Mouse (Mus musculus) left cerebral cortex, adult 18-20 months (tissue): ENCODE measurements around the gene Ckap4. TPM values are rescaled to one million over a fixed set of nuclear protein-coding genes. Genes with fewer than 3 reads are reported as not detected.
"Not testable (repeated sequence)": the region's sequence is repeated elsewhere in the genome, so short reads cannot be mapped to it uniquely, and the experiment has no call there.

Source experiments
- DNase-seq, 2 experiments: peaks; one replicate each; pipeline ENCODE4 v3.0.0; 2021 to 2022; ENCODE audit warnings: low spot score in 2 of 2, mixed read lengths in 1 of 2
- total RNA-seq, 2 experiments: library from RNA; stranded (reverse); gene quantifications; 2 replicates each; pipeline ENCODE4 v1.2.3; 2021

Gene Ckap4
- total RNA-seq, 2 experiments from 2014 or later: 21.4 to 22.6 TPM

- no peak for DNase-seq
Measured at GRCm38 (mm10) chr10:84549920-84550293, 16.0 kb upstream of the Ckap4 start.

- no peak for DNase-seq
Measured at GRCm38 (mm10) chr10:84549146-84549919, 15.5 kb upstream of the Ckap4 start.

GRCm38 (mm10) chr10:84544841-84545610, 11.2 kb upstream of the Ckap4 start:
- no peak for DNase-seq

- DNase-seq: no peak
Measured at GRCm38 (mm10) chr10:84542802-84543658, 9.2 kb upstream of the Ckap4 start.

- DNase-seq: no peak
Measured at GRCm38 (mm10) chr10:84539651-84540050, 5.8 kb upstream of the Ckap4 start.

GRCm38 (mm10) chr10:84535859-84536258, 2.0 kb upstream of the Ckap4 start:
- no peak for DNase-seq

- DNase-seq: no peak
Measured at GRCm38 (mm10) chr10:84535458-84535857, 1.6 kb upstream of the Ckap4 start.

GRCm38 (mm10) chr10:84532911-84533882, 665 bp downstream of the Ckap4 start:
- DNase-seq: peak; percentile 33 to 59

- peak; percentile 22 to 48 for DNase-seq
Measured at GRCm38 (mm10) chr10:84532191-84532889, 1.5 kb downstream of the Ckap4 start.

GRCm38 (mm10) chr10:84531576-84531975, 2.3 kb downstream of the Ckap4 start:
- no peak for DNase-seq

- DNase-seq: no peak
Measured at GRCm38 (mm10) chr10:84530388-84530787, 3.5 kb downstream of the Ckap4 start.

- no peak for DNase-seq
Measured at GRCm38 (mm10) chr10:84527631-84528030, 6.2 kb downstream of the Ckap4 start.

- no peak for DNase-seq
Measured at GRCm38 (mm10) chr10:84527070-84527469, 6.8 kb downstream of the Ckap4 start.

- no peak for DNase-seq
Measured at GRCm38 (mm10) chr10:84526488-84526887, 7.4 kb downstream of the Ckap4 start.

- DNase-seq: no peak
Measured at GRCm38 (mm10) chr10:84523682-84524081, 10.2 kb downstream of the Ckap4 start.

- no peak for DNase-seq
Measured at GRCm38 (mm10) chr10:84516414-84516927, 17.4 kb downstream of the Ckap4 start.

GRCm38 (mm10) chr10:84515980-84516379, 17.9 kb downstream of the Ckap4 start:
- not testable (repeated sequence) for DNase-seq

GRCm38 (mm10) chr10:84515512-84515950, 18.3 kb downstream of the Ckap4 start:
- peak; percentile 69 to 83 for DNase-seq

- peak; percentile 45 to 72 for DNase-seq
Measured at GRCm38 (mm10) chr10:84514038-84514578, 19.8 kb downstream of the Ckap4 start.
